Mouse (Mus musculus) embryonic stem cell, embryonic (primary cell): ENCODE results near the gene Chit1.

Experiments used
- CTCF ChIA-PET, 4 experiments: fragments of 300-600 bp in 2 of 4; fragments of 350-600 bp in 2 of 4; sonication (Branson Sonifier 250); formaldehyde crosslinking; loops; one replicate each; lab custom pipeline; 2022; ENCODE audit warnings: inconsistent platforms in 2 of 4; lab: Charles Lee
- POLR2A ChIA-PET, 4 experiments: fragments of 300-600 bp in 2 of 4; fragments of 350-600 bp in 2 of 4; sonication (Branson Sonifier 250); formaldehyde crosslinking; loops; one replicate each; lab custom pipeline; 2022; ENCODE audit warnings: antibody characterized with exemption in 4 of 4, inconsistent platforms in 1 of 4; lab: Charles Lee

The Chit1 gene

DNA sequence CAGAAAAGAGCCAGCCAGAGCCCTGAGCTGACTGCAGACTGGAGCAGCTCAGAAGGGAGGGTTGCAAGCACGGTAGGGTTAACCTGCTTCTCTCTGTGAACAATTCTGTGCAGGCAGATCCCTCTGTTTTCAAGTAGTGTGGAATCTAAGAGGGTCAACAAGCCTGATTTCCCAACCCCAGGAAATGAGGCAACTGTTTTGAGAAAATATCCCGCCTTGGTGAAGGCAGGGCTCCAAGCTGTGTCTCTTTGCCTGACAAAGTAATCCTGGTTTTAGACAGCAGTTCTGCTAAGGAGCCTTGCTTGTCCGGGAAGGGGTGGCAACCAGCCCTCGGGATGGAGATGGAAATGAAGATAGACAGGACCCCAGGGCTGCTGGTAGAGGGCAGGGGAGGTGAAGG lies 53.4 kb downstream of the Chit1 start:
- ChIA-PET POLR2A (interaction anchor here in 1 of 4 experiments (1.2 to 2.1 kb wide), 2 partner anchors 22 to 105 kb away, joined by 3 to 5 read pairs; no protein-coding TSS in a partner anchor), CTCF (interaction anchor here (0.5 to 1.4 kb wide), 6 partner anchors 10 to 826 kb away, joined by 3 to 26 read pairs (median 3); no protein-coding TSS in a partner anchor)

- ChIA-PET CTCF (interaction anchor here in 1 of 4 experiments (1.5 to 2.0 kb wide), 3 partner anchors 12 to 46 kb away, joined by 3 to 6 read pairs (median 5); no protein-coding TSS in a partner anchor), POLR2A (interaction anchor here in 3 of 4 experiments (0.7 to 1.3 kb wide), 3 partner anchors 12 to 225 kb away, joined by 3 read pairs; no protein-coding TSS in a partner anchor)
Observed at GRCm38 (mm10) chr1:134166547-134166946, 55.5 kb downstream of the Chit1 start.

GRCm38 (mm10) chr1:134167416-134168305 lies 56.6 kb downstream of the Chit1 start:
- ChIA-PET CTCF (interaction anchor here in 2 of 4 experiments (0.5 to 2.0 kb wide), 6 partner anchors 13 to 271 kb away, joined by 3 to 7 read pairs (median 4); no protein-coding TSS in a partner anchor), POLR2A (interaction anchor here in 2 of 4 experiments (0.6 to 1.3 kb wide), 5 partner anchors 11 to 193 kb away, joined by 3 to 5 read pairs (median 3); no protein-coding TSS in a partner anchor)

GRCm38 (mm10) chr1:134168567-134168966 lies 57.5 kb downstream of the Chit1 start:
- ChIA-PET POLR2A (interaction anchor here in 1 of 4 experiments (1.2 kb wide), 1 partner anchor 12 kb away, joined by 3 read pairs; no protein-coding TSS in a partner anchor), CTCF (interaction anchor here in 2 of 4 experiments (0.8 to 1.9 kb wide), 2 partner anchors 14 to 76 kb away, joined by 3 to 6 read pairs; no protein-coding TSS in a partner anchor)

GRCm38 (mm10) chr1:134168985-134169697 lies 58.1 kb downstream of the Chit1 start:
- CTCF ChIA-PET = interaction anchor here in 1 of 4 experiments (0.8 kb wide), 1 partner anchor 75 kb away, joined by 3 read pairs; no protein-coding TSS in a partner anchor
- POLR2A ChIA-PET = no interaction called here

DNA sequence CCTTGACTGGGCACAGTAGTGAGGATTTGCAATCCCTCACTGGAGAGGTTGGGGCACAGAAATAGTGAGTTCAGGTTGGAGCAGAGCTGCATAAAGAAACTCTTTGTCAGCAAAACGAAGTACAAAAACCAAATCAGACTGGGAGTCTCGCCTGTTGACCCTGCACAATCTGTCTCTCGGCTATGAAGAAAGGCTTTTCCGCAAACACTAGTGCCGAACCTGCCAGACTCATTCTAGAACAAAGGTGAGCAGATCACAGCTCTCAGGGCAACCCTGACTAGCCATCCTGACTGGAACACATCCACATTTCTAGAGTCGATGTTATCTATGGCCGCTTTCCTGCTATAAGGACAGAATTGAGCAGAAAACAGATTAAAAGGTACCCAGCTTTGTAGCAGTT lies 62.0 kb downstream of the Chit1 start:
- ChIA-PET CTCF (interaction anchor here in 1 of 4 experiments (1.0 kb wide), 1 partner anchor 29 kb away, joined by 3 read pairs; no protein-coding TSS in a partner anchor), POLR2A (interaction anchor here in 1 of 4 experiments (1.2 to 1.5 kb wide), 2 partner anchors 16 to 94 kb away, joined by 3 read pairs; partner anchors contain the start of gene Btg2)

DNA sequence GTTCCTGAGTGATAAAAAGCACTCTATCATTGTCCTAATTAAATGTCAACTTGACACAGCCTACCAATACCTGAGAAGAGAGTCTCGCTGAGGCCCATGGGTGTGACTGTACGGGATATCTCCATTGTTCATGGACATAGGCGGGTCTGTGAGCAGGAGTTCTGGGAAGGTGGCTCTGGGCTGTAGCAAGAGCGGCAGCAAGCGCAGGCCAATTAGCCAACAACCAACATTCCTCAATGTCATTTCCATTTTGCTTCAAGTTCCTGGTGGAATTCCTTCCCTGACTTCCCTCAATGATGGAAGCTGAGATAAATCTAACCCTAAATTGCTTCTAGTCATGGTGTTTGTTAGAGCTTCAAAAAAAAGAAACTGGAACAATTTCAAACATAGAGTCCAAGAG lies 66.9 kb downstream of the Chit1 start:
- POLR2A ChIA-PET = interaction anchor here in 3 of 4 experiments (0.7 to 5.4 kb wide), 6 partner anchors 11 to 1302 kb away, joined by 3 to 34 read pairs (median 6); no protein-coding TSS in a partner anchor
- CTCF ChIA-PET = interaction anchor here (0.5 to 1.6 kb wide), 10 partner anchors 11 to 154 kb away, joined by 3 to 11 read pairs (median 4); partner anchors contain the start of gene Mybph (in 1 of the 4)

- ChIA-PET POLR2A (interaction anchor here in 2 of 4 experiments (0.5 to 5.4 kb wide), 4 partner anchors 8 to 123 kb away, joined by 3 to 34 read pairs (median 4); no protein-coding TSS in a partner anchor), CTCF (interaction anchor here in 1 of 4 experiments (0.5 kb wide), 1 partner anchor 31 kb away, joined by 4 read pairs; no protein-coding TSS in a partner anchor)
Observed at GRCm38 (mm10) chr1:134182025-134182424, 71.0 kb downstream of the Chit1 start, which contains the start of gene Chil1. Gene Chil1, plus strand, starts transcription at chr1:134182176.

DNA sequence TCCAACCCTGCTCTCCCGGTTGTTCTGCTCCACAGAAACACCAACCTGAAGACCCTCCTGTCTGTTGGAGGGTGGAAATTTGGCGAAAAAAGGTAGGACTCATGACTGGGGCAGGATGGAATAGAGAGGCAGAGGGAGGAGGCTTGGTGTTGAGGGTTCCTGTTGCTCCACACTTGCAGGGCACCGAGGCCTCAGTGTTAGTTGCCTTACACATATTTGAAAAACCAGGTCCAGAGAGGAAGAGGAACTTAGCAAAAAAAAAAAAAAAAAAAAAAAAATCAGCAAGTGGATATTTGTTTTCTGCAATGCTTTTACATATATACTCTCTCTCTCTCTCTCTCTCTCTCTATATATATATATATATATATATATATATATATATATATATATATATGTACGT lies 73.0 kb downstream of the Chit1 start:
- ChIA-PET POLR2A (interaction anchor here in 1 of 4 experiments (1.3 kb wide), 1 partner anchor 12 kb away, joined by 3 read pairs; no protein-coding TSS in a partner anchor), CTCF (interaction anchor here in 1 of 4 experiments (0.7 to 1.7 kb wide), 2 partner anchors 9 to 12 kb away, joined by 4 to 5 read pairs; no protein-coding TSS in a partner anchor)

- POLR2A ChIA-PET = interaction anchor here (0.7 to 3.9 kb wide), 28 partner anchors 8 to 773 kb away, joined by 3 to 34 read pairs (median 6); partner anchors contain the start of genes Btg2 (in 2 of the 4), Chil1 (in 1 of the 4) and Klhl12 (in 1 of the 4)
- CTCF ChIA-PET = interaction anchor here (0.9 to 3.2 kb wide), 13 partner anchors 9 to 68 kb away, joined by 3 to 16 read pairs (median 5); no protein-coding TSS in a partner anchor
Observed at GRCm38 (mm10) chr1:134188217-134188616, 77.2 kb downstream of the Chit1 start.

GRCm38 (mm10) chr1:134188989-134189729 lies 78.1 kb downstream of the Chit1 start:
- CTCF ChIA-PET = interaction anchor here (0.6 to 3.2 kb wide), 23 partner anchors 8 to 154 kb away, joined by 3 to 16 read pairs (median 4); no protein-coding TSS in a partner anchor
- POLR2A ChIA-PET = interaction anchor here (0.5 to 3.9 kb wide), 60 partner anchors 8 to 772 kb away, joined by 3 to 34 read pairs (median 4); partner anchors contain the start of genes Btg2 (in 2 of the 4), Adipor1 (in 1 of the 4), Adora1 (in 1 of the 4) and Chil1 (in 1 of the 4)

GRCm38 (mm10) chr1:134191192-134191591 lies 80.2 kb downstream of the Chit1 start:
- POLR2A ChIA-PET = interaction anchor here in 3 of 4 experiments (0.5 to 3.9 kb wide), 10 partner anchors 11 to 1507 kb away, joined by 3 to 34 read pairs (median 4); partner anchors contain the start of gene Chil1 (in 1 of the 3)
- CTCF ChIA-PET = interaction anchor here in 1 of 4 experiments (0.5 to 3.2 kb wide), 3 partner anchors 10 to 37 kb away, joined by 3 to 11 read pairs (median 3); no protein-coding TSS in a partner anchor

GRCm38 (mm10) chr1:134192024-134192423 lies 81.0 kb downstream of the Chit1 start:
- ChIA-PET CTCF (interaction anchor here in 2 of 4 experiments (1.6 to 2.0 kb wide), 2 partner anchors 10 kb away, joined by 6 to 7 read pairs; no protein-coding TSS in a partner anchor), POLR2A (no interaction called here)

DNA sequence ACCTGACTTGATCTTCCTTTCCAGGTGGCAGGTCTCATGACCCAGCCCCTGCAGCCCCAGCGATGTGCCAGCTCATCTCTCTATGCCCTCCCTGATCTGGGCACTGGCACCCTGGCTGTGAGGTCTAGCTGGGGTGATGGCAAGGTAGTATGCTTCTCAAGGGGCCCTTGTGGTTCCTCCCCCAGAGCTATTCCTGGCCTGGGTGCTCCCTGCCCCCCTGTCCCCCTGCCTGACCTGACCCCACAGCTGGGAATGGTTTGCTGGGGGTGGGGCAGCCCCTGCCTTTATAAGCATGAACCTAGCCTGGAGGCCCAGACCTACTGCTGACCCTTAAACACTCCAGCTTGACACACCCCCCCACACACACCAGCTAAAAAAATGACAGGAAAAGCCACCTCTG lies 82.1 kb downstream of the Chit1 start, which contains the start of gene Mybph:
Gene Mybph, plus strand, starts transcription at position 323 of the 400 bp plus-strand sequence.
- POLR2A ChIA-PET = interaction anchor here in 3 of 4 experiments (0.6 to 2.0 kb wide), 7 partner anchors 9 to 375 kb away, joined by 3 to 5 read pairs (median 4); partner anchors contain the start of gene Btg2 (in 1 of the 3)
- CTCF ChIA-PET = interaction anchor here (0.6 to 2.0 kb wide), 7 partner anchors 9 to 1098 kb away, joined by 4 to 10 read pairs (median 6); no protein-coding TSS in a partner anchor

GRCm38 (mm10) chr1:134193674-134194197 lies 82.7 kb downstream of the Chit1 start:
- ChIA-PET CTCF (interaction anchor here in 3 of 4 experiments (0.6 to 2.0 kb wide), 6 partner anchors 8 to 594 kb away, joined by 4 to 10 read pairs (median 6); no protein-coding TSS in a partner anchor), POLR2A (interaction anchor here in 3 of 4 experiments (0.7 to 2.0 kb wide), 5 partner anchors 8 to 115 kb away, joined by 3 to 5 read pairs (median 4); partner anchors contain the start of gene Btg2 (in 1 of the 3))
